Mouse (Mus musculus) adrenal gland, postnatal 4 days (tissue): ENCODE measurements around the gene Tesmin. TPM values are rescaled to one million over a fixed set of nuclear protein-coding genes. Genes with fewer than 3 reads are reported as not detected.

Experiments
- DNase-seq, 2 experiments: peaks; one replicate each; pipeline ENCODE4 v3.0.0; 2021 to 2022; ENCODE audit warnings: low spot score in 2 of 2, mixed read lengths in 2 of 2
- total RNA-seq, 2 experiments: library from RNA; stranded (reverse); gene quantifications; 2 replicates each; pipeline ENCODE4 v1.2.3; 2021

Tesmin gene
- total RNA-seq, 2 experiments from 2014 or later, result 1.7 to 2.4 TPM

DNA sequence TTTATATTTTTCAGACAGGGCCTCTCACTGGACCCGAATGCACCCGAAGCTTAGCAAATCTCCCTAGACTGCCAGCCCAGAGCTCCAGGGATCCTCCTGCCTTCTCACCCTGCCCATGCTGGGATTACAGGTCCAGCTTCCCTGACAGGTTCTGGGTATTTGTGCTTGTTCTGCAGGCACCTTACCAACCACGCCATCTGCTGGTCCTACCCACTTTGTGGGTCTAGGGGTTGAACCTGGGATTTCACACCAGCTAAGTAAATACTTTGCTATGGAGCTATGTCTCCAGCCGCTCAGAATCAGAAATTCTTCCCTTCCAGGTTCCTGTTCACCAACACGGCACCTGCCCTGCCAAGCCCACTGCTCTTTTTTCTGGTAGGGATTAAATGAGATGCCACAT is 49.3 kb downstream of the Tesmin start:
- DNase-seq, result no peak

DNA sequence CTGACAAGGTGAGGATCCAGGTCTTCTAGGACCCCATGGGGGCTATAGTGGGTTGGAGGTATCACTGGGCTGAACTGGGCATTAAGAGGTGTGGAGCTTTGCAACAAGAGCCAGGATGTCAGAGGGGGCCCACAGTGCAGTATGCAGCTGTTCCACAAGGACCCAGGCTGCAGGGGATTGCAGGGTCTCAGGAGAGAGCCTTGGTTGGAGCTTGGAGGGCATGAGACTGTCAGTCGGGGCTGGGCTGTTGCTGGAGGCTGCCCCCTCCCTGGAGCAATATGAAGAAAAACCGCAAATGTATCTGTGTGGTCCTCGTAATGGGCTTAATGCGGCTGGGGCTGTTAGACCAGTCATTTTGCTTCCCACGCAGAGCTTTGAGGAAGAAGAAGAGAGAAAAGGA is 52.0 kb downstream of the Tesmin start:
- no peak for DNase-seq

DNA sequence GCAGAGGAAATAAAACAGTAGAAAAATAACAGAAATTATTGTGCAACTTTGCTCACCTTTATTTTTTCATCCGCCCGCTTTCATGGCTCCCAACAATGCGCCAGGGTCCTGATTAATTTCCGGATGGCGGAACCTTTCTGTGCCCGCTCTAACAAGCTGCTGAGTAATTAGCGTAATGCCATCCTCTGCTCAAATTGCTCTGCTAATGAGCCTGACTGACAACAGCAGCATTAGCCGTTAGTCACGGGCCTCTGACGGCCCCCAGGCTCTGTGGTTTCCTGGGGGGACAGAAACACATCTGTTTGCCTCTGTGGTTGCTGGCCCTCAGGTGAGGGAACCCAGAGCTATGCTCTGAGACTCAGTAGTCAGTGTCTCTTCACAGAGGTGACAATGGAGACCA is 52.4 kb downstream of the Tesmin start:
- DNase-seq, result no peak

DNA sequence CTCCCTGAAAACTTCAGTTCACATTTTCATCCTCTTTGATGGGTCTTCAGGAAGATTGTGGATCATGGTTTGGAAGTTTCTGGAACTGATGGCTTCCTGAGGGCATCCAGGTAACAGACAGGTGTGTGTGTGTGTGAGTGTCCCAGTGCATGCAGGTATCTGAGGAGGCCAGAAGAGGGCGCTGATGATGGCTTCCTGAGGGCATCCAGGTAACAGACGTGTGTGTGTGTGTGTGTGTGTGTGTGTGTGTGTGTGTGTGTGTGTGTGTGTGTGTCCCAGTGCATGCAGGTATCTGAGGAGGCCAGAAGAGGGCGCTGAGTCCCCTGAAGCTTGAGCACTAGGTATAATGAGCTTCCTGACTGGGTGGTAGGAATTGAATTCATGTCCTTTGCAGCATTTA is 58.7 kb downstream of the Tesmin start:
- no peak for DNase-seq

DNA sequence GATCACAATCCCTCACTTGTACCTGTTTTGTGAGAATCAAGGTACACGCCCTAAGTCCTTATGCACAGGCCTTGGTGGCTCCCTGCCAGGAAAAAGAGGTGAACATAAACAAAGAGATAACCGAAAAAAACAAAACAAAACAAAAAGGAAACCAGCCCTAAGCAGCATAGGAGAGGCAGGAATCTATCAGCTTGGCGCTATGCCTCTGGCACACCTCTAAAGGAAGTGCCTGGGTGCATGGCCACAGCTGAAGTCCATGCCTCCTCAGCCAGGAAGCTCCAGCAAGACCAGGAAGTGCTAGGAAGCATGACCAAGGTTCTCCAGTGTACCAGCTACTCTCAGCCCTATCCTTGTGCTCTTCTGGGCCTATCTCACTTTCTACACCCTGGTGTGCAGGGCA is 60.6 kb downstream of the Tesmin start:
- DNase-seq, result no peak

DNA sequence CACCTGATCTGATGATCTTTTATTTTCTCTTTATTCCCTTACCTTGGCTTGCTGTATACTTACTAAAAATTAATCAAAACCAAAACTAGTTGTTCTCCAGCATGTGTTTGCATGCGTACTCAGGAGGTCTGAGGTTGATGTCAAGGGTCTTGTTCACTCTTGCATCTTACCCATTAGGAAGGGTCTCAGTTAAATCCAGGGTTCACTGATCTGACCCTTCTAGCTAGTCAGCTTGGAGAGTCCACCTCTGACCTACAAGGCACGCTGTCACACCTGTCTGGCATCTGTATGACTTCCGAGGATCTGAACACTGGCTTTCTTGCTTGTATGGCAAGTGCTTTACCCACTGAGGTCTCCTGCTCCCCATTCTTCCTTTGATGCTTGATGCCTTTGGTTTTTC is 62.1 kb downstream of the Tesmin start:
- no peak for DNase-seq

DNA sequence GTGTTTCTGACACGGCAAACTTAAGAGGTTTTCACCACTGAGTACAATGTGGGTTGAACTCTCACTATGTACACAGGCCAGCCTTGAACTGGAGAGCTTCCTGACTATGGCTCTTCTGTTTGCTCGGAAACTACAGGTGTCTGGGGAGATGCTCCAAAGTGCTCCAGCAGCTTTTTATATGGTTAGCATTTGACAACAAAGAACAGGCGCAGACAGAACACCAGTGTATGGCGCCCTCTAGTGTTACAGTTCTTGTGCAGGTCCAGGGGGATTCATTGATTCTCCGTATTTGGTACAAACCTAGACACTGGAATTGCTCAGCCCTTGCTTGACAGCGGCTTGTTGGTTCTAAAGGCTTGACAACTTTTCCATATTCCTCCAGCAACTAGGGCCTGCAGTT is 62.5 kb downstream of the Tesmin start:
- peak in 1 of 2 experiments; percentile 41 for DNase-seq

DNA sequence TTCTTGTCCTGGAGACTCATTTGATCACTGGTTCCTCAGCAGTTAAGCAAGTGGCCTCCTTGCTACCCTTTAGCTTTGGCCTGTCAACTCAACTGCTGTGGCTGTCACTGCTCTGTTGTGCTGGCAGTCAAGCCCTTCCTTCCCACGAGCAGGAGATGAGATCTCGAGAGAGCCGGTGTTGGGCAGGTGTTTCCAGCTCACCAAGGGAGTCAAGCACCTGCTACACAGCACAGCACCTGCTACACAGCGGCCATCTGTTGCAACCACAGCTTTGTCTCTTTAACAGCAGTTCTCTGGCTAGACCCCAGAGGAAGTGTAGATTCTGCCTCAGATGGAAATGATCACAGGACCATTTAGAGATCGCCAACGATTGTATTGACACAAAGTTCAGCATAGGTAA is 63.0 kb downstream of the Tesmin start:
- no peak for DNase-seq

Other genes starting within 250 kb of the Tesmin start
- 10 to 100 TPM; 70.8 to 71.9 TPM for gene Mrpl21, start 106.0 kb upstream of the Tesmin start, total RNA-seq
- 10 to 100 TPM; 11.0 to 11.9 TPM for gene Ighmbp2, start 105.8 kb upstream of the Tesmin start, total RNA-seq
- 100 to 1,000 TPM; 225 to 242 TPM for gene Cpt1a, start 66.5 kb upstream of the Tesmin start, total RNA-seq
- 10 to 100 TPM in 1 of 2 experiments, 1 to 10 TPM in 1; 9.1 to 12.4 TPM for gene Gal, start 25.7 kb downstream of the Tesmin start, total RNA-seq
- gene Ppp6r3, start 186.9 kb downstream of the Tesmin start, total RNA-seq, result 100 to 1,000 TPM; 104 to 114 TPM